8 mouse cellular contexts compared by ENCODE assay signal in genomic region chr2:105799840-105800239, GRCm38 (mm10).
DNase-seq lines count a peak whose midpoint lies in the region; ATAC-seq and TF ChIP-seq lines count a peak whose summit lies in the region.

No protein-coding gene starts in this region.

- H3K36me3 ChIP-seq in limb, embryonic 11.5 days (ENCODE audit: control insufficient read depth, insufficient read depth, low read length), result no peaks in the 10 kb centered on the region
- no peaks in the 10 kb centered on the region for H3K36me3 ChIP-seq in limb, embryonic 10.5 days
- H3K36me3 ChIP-seq in intestine, embryonic 15.5 days, result no peaks in the 10 kb centered on the region

- ATAC-seq in limb, embryonic 11.5 days (ENCODE audit: insufficient number of reproducible peaks, low FRiP score, low TSS enrichment, low read depth), result no peak
- ATAC-seq in intestine, embryonic 15.5 days, result no peak

- H3K9me3 ChIP-seq in limb, embryonic 11.5 days (ENCODE audit: control insufficient read depth, low read length), result no peaks in the 10 kb centered on the region
- H3K9me3 ChIP-seq in limb, embryonic 10.5 days (replicated peaks), result no peaks in the 10 kb centered on the region
- H3K9me3 ChIP-seq in intestine, embryonic 15.5 days, result no peaks in the 10 kb centered on the region

- H3K4me1 ChIP-seq in limb, embryonic 11.5 days (ENCODE audit: control insufficient read depth, insufficient read depth, low read length), result no peaks in the 10 kb centered on the region
- no peaks in the 10 kb centered on the region for H3K4me1 ChIP-seq in limb, embryonic 10.5 days
- H3K4me1 ChIP-seq in intestine, embryonic 15.5 days (replicated peaks), result no peaks in the 10 kb centered on the region

- intact Hi-C loops in heart, postnatal 10 days (cut with DNase I), result no loop called here

- peak; percentile 12 for DNase-seq in adrenal gland, postnatal 10 days
- DNase-seq in adrenal gland, adult 2 months, result no peak
- DNase-seq in limb, embryonic 11.5 days (ENCODE audit: low spot score), result peak; percentile 36
- DNase-seq in limb, embryonic 10.5 days (ENCODE audit: low spot score), result no peak
- DNase-seq in brain, embryonic 14.5 days (ENCODE audit: low read depth), result peak; percentile 78
- peak; percentile 17 to 59 for DNase-seq in kidney, postnatal 36 days
- no peak for DNase-seq in heart, postnatal 10 days

- H3K4me2 ChIP-seq in limb, embryonic 11.5 days (ENCODE audit: low read depth, severe bottlenecking), result no peak overlapping the region
- H3K4me2 ChIP-seq in intestine, embryonic 15.5 days (replicated peaks), result no peak overlapping the region

- no peak for TF ChIP-seq POLR2A in brain, embryonic 14.5 days (IDR thresholded peaks at IDR 0.05; ENCODE audit: borderline replicate concordance, extremely low read depth, insufficient read depth, insufficient read length, poor library complexity, severe bottlenecking)

- no peak overlapping the region for H3K27ac ChIP-seq in limb, embryonic 11.5 days (replicated peaks; ENCODE audit: low read depth, low read length)
- H3K27ac ChIP-seq in limb, embryonic 10.5 days, result no peak overlapping the region
- H3K27ac ChIP-seq in intestine, embryonic 15.5 days, result no peak overlapping the region

- peak; percentile 49 for TF ChIP-seq CTCF in brain, embryonic 14.5 days (IDR thresholded peaks at IDR 0.05; ENCODE audit: borderline replicate concordance, extremely low read depth, insufficient read depth, insufficient read length)

- 58% methylated on average over 2 of the region's 2 CpGs for WGBS in limb, embryonic 11.5 days
- 66% methylated on average over 2 of the region's 2 CpGs for WGBS in limb, embryonic 10.5 days
- 80% methylated on average over 2 of the region's 2 CpGs for WGBS in intestine, embryonic 15.5 days

- H3K27me3 ChIP-seq in limb, embryonic 11.5 days (ENCODE audit: control insufficient read depth, insufficient read depth, low read length), result no peaks in the 10 kb centered on the region
- no peaks in the 10 kb centered on the region for H3K27me3 ChIP-seq in limb, embryonic 10.5 days (ENCODE audit: low read depth, poor library complexity, severe bottlenecking)
- no peaks in the 10 kb centered on the region for H3K27me3 ChIP-seq in intestine, embryonic 15.5 days (replicated peaks)

- no peak overlapping the region for H3K4me3 ChIP-seq in limb, embryonic 11.5 days (ENCODE audit: low read depth, low read length)
- H3K4me3 ChIP-seq in limb, embryonic 10.5 days, result no peak overlapping the region
- no peak overlapping the region for H3K4me3 ChIP-seq in intestine, embryonic 15.5 days (replicated peaks)

- H3K9ac ChIP-seq in limb, embryonic 11.5 days (ENCODE audit: low read length), result no peak overlapping the region
- H3K9ac ChIP-seq in intestine, embryonic 15.5 days, result no peak overlapping the region

Comparison
In these comparisons a context has a peak if more than half of its experiments do, and no peak if none do; other contexts are left out.
1. DNase-seq: peak in adrenal gland, postnatal 10 days (single experiment), limb, embryonic 11.5 days (single experiment), brain, embryonic 14.5 days (single experiment) and kidney, postnatal 36 days (2 of 2); none in adrenal gland, adult 2 months (single experiment), limb, embryonic 10.5 days (single experiment) and heart, postnatal 10 days (0 of 2).